Mouse (Mus musculus) colon, adult 2 months (tissue): Measurements from ENCODE around the gene AY761184. TPM values are rescaled to one million over a fixed set of nuclear protein-coding genes. Genes with fewer than 3 reads are reported as not detected.

ENCODE experiments used
- polyA plus RNA-seq: library from polyadenylated mRNA; depleted of rRNA; stranded (reverse); fragments of >200 nt; gene quantifications from 2 replicates; pipeline ENCODE4 v1.2.3, GENCODE M21; 2012; rRNA removed

AY761184 gene
- polyA plus RNA-seq = not detected in 2 replicates

DNA sequence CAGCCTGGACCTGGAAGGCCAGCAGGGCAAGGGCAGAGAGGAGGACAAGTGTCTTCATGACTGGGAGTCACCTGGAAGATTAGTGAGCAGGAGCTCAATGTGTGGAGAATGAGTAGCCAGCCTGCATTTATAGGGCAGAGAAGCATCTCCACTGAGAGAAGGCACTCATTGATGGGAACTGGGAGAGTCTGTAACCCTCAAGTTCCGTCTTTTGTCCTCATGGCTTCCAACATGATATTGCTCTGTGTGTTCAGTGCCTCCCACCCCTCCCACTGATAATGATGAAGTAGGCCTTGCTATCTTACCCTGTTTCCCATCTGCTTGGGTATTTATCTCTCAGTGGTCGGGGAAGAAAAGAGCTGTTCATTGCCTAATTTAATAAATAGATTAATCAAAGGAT is at the start of gene AY761184:
AY761184 (minus strand) TSS at position 101 of the 400 bp plus-strand sequence.

DNA sequence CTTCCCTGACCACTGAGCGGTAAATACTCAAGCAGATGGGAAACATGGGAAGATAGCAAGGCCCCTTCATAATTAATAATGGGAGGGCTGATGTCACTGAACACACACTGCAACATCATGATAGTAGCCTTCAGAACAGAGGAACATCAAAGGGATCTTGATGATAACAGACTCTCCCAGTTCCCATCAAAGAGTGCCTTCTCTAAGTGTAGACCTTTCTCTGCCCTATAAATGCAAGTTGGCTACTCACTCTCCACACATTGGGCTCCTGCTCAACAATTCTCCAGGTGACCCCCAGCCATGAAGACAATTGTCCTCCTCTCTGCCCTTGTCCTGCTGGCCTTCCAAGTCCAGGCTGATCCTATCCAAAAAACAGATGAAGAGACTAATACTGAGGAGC is 37.9 kb downstream of the AY761184 start, which contains the start of gene Defa34:
Defa34 (plus strand) TSS at position 301 of the 400 bp plus-strand sequence.

DNA sequence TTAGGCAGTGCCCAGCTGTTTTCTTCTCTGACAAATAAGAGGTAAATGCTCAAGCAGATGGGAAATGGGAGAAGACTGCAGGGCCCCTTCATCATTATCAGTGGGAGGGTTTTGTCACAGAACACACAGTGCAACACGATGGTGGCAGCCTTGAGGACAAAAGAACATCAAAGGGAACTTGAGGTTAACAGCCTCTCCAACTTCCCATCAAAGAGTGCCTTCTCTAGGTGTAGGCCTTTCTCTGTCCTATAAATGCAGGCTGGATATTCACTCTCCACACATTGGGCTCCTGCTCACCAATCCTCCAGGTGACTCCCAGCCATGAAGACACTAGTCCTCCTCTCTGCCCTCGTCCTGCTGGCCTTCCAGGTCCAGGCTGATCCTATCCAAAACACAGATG is 48.0 kb downstream of the AY761184 start, which contains the start of gene Defa17:
Defa17 (plus strand) TSS at position 301 of the 400 bp plus-strand sequence.

Other genes with a start within 250 kb of the AY761184 start
- gene Gm7849, start 247.1 kb downstream of the AY761184 start, polyA plus RNA-seq = not detected in 2 replicates
- gene Defa20, start 194.4 kb downstream of the AY761184 start, polyA plus RNA-seq = not detected in 2 replicates
- gene Defa32, start 174.6 kb downstream of the AY761184 start, polyA plus RNA-seq = not detected in 2 replicates
- not detected in 2 replicates for gene Defa37, start 138.3 kb downstream of the AY761184 start, polyA plus RNA-seq
- not detected in 2 replicates for gene Defa28, start 120.6 kb downstream of the AY761184 start, polyA plus RNA-seq
- not detected in 2 replicates for gene Gm7861, start 109.1 kb downstream of the AY761184 start, polyA plus RNA-seq
- not detected in 2 replicates for gene Defa26, start 85.5 kb downstream of the AY761184 start, polyA plus RNA-seq
- gene Defa17, start 47.9 kb downstream of the AY761184 start, polyA plus RNA-seq = not detected in 2 replicates
- not detected in 2 replicates for gene Defa34, start 37.8 kb downstream of the AY761184 start, polyA plus RNA-seq
- not detected in 2 replicates for gene Defa24, start 30.8 kb upstream of the AY761184 start, polyA plus RNA-seq
- gene Defb50, start 119.9 kb upstream of the AY761184 start, polyA plus RNA-seq = not detected in 2 replicates
- not detected in 2 replicates for gene Defb2, start 136.3 kb upstream of the AY761184 start, polyA plus RNA-seq
- gene Defb10, start 155.3 kb upstream of the AY761184 start, polyA plus RNA-seq = not detected in 2 replicates
- gene Defb9, start 181.8 kb upstream of the AY761184 start, polyA plus RNA-seq = not detected in 2 replicates
- not detected in 2 replicates for gene Defb11, start 202.8 kb upstream of the AY761184 start, polyA plus RNA-seq
- gene Defb15, start 229.1 kb upstream of the AY761184 start, polyA plus RNA-seq = not detected in 2 replicates
- not detected in 2 replicates for gene Defb35, start 234.7 kb upstream of the AY761184 start, polyA plus RNA-seq
- gene Defb13, start 243.1 kb upstream of the AY761184 start, polyA plus RNA-seq = not detected in 2 replicates